Mouse (Mus musculus): ENCODE results near the gene Wbp2nl. TPM values are rescaled to one million over a fixed set of nuclear protein-coding genes. Genes with fewer than 3 reads are reported as not detected.

Wbp2nl gene
- total RNA-seq, 2 experiments from 2014 or later = 0.34 to 0.37 TPM

DNA sequence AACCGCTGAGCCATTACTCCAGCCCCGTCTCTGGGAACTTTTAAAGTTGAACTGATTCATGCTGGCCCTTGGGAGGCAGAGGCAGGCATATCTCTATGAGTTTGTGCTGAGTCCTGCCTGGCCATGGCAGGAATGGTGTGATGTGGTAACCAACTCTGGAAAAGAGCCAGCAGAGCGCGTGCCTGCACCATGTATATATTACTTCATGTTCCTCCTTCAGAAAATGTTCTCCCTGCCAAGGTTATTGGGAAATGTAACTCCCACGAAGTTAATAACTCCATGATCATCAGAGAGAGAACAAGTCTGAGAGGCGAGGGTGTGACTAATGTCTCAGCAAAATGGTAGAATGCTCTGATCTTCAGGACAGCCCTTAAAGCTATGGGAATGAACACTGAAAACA lies 19.1 kb downstream of the Wbp2nl start:
- no peak for DNase-seq (ENCODE audit: low spot score in 2 of 2)

DNA sequence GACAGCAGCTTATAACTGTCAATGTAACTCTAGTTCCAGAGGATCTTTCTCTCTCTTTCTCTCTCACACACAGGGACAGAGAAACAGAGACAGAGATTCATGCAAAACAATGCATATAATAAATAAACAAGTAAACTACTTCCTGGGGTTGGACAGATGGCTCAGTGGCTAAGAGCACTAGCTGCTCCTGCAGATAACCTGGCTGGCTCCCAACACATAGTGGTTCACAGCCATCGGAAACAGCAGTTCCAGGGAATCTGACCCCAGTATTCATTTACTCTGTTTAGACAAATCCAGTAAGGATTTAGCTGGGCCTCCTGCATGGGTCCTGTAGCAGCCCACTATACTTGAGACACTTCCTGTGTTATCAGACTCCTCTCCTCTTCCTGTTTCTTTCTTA lies 20.9 kb downstream of the Wbp2nl start:
- DNase-seq (ENCODE audit: low spot score in 2 of 2) = no peak

- no peak for DNase-seq (ENCODE audit: low spot score in 2 of 2)
Observed at GRCm38 (mm10) chr15:82322195-82322594, 23.4 kb downstream of the Wbp2nl start.

GRCm38 (mm10) chr15:82325382-82325781 lies 26.6 kb downstream of the Wbp2nl start:
- DNase-seq (ENCODE audit: low spot score in 2 of 2) = no peak

DNA sequence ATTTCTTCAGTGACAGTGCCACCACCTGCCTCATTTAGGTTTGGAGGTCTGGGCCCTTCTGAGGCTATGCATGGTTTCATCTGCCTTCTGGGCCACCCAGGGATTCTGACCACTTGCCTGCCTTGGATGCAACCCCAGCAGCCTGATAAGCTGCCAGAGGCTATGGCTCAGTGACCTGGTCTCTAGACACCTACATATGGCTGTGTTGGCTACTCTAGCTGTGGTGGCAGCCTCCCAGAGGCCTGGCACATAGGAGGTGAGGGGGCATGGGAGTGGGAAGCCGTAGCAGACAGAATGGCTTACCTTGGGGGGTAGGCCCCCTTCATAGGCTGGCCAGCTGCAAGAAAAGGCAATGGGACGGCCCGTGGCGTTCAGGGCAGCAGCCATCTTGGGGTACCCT lies 36.4 kb downstream of the Wbp2nl start:
- no peak for DNase-seq (ENCODE audit: low spot score in 2 of 2)

DNA sequence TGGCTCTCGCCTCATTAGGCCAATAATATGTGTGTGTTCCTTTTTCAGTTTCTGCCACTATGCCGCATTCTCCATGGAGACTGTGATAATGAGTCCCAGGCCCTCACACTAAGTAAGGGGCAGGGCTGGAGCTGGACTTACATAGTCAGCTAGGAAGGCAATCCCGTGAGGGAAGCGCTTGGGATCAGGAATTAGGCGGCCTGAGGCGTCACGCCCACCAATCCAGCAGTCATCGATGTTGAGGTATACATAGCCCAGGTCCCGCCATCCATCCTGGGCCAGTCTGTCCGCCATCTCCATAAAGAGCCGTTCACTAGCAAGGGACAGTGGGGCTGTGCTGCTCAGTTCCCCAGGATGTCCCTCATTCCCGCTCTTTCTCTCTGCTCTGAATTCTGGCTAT lies 37.9 kb downstream of the Wbp2nl start:
- DNase-seq (ENCODE audit: low spot score in 2 of 2) = no peak

- DNase-seq (ENCODE audit: low spot score in 2 of 2) = no peak
Observed at GRCm38 (mm10) chr15:82337875-82338274, 39.1 kb downstream of the Wbp2nl start.

GRCm38 (mm10) chr15:82338593-82339112 lies 39.9 kb downstream of the Wbp2nl start, which contains the start of the genes Naga, Pheta2 and Smdt1:
Gene Naga, minus strand, starts transcription at chr15:82338925.
Gene Pheta2, plus strand, starts transcription at chr15:82338942.
Gene Smdt1, plus strand, starts transcription at chr15:82338959.
- peak; percentile 86 to 94 for DNase-seq (ENCODE audit: low spot score in 2 of 2)

DNA sequence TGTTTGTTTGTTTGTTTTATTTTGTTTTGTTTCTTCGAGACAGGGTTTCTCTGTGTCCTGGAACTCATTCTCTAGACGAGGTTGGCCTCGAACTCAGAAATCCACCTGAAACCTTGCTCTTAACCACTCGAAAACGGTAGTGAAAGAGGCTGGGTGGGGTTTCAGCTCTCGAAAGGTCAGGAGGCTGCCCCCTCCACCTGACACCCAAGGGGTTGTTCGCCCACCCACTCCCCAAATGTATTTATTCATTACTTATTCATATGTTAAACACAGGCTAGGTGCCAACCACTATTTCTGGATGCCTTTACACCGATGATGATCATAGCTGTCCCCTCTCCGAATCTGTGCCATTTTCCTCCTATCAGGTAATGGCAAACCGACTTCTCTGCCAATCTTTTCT lies 40.4 kb downstream of the Wbp2nl start:
- no peak for DNase-seq (ENCODE audit: low spot score in 2 of 2)

- DNase-seq (ENCODE audit: low spot score in 2 of 2) = no peak
Observed at GRCm38 (mm10) chr15:82339634-82340254, 41.0 kb downstream of the Wbp2nl start.

GRCm38 (mm10) chr15:82340414-82341035 lies 41.8 kb downstream of the Wbp2nl start:
- no peak for DNase-seq (ENCODE audit: low spot score in 2 of 2)

DNA sequence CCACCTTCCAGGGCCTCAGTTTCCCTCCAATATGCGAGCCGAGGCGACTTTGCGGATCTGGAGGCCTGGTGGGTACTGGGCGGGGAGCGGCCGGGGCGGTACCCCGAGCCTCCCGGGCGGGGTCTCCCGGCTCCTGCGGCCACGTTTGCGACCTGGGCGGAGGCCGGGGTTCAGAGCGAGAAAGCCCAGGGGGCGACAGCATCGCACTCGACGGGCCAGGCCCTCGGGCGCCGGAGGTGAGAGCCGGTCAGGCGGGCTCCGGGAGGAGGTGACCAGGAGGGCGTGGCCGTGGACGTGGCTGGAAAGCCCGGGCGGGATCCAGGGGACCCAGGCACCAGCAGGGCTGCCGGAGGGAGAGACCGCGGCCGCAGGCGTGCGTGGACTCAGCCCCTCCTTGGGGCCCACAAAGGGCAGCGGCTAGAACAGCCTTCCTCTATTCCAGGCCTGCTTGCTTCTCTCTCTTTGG lies 42.3 kb downstream of the Wbp2nl start:
- peak in 1 of 2 experiments; percentile 28 for DNase-seq (ENCODE audit: low spot score in 2 of 2)

GRCm38 (mm10) chr15:82341675-82342542 lies 43.2 kb downstream of the Wbp2nl start:
- DNase-seq (ENCODE audit: low spot score in 2 of 2) = no peak

DNA sequence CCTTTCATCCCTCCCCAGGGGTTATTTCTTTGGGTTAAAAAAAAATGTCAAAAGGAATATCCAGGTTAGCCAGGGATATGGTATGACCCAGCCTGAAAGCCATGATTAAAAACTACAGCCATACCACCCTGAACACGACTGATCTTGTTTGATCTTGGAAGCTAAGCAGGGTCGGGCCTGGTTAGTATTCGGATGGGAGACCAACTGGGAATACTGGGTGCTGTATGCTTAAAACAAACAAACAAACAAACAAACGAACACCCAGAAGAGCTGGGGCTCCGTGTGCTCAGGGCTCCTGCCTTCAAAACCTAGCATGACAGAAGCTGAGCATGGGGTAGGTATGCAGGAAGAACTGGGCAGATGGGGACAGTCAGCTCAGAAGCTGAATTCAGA lies 43.8 kb downstream of the Wbp2nl start:
- no peak for DNase-seq (ENCODE audit: low spot score in 2 of 2)

- DNase-seq (ENCODE audit: low spot score in 2 of 2) = no peak
Observed at GRCm38 (mm10) chr15:82343368-82344287, 44.9 kb downstream of the Wbp2nl start.

DNA sequence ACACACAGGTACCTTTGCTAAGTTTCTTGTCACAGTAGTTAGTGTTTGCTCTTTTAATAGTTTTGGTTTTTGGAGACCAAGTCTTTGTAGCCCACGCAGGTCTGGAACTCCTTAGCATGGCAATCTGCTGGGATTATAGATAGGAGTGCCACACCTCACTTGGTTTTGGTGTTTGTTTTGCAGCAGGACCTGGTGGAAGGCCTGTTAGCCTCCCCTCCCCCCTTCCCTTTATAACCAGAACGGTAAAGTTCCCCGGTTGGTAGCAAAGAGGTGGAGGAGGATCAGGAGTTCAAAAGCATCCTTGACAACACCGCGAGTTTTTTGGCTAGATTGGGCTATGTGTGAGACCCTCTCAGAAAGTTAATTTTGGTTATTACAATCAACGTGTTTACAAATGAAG lies 46.2 kb downstream of the Wbp2nl start:
- no peak for DNase-seq (ENCODE audit: low spot score in 2 of 2)

DNA sequence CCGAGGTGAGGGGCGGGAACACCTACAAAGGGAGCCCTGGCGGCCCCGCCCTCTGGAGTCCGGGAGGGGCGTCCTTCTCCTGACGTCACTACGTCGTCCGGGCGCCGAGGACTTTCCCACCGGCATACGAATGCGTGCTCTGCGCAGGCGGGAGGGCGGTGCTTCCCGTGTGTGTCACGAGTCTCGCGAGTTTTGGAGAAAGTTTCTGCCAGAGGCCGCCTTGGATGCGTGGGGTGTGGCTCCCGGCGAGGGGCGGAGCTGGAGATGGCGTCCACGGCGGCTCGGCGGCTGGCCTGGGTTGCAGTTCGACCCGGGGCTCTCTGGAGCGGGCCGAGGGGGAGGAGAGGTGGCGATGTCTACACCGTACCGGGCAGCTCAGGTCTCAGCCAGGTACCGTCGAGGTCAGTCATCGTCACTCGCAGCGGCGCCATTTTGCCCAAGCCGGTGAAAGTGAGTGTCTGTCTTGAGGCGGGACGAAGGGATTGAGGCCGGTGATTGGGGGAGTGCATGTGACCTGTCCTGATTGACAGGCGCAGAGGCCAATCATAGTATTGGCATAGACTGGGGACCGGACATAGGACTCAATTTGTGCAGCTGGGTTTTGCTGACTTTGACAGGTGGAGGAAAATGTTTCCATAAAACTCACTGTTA lies 47.2 kb downstream of the Wbp2nl start:
- peak; percentile 79 to 93 for DNase-seq (ENCODE audit: low spot score in 2 of 2)

- no peak for DNase-seq (ENCODE audit: low spot score in 2 of 2)
Observed at GRCm38 (mm10) chr15:82346580-82347302, 48.0 kb downstream of the Wbp2nl start.

DNA sequence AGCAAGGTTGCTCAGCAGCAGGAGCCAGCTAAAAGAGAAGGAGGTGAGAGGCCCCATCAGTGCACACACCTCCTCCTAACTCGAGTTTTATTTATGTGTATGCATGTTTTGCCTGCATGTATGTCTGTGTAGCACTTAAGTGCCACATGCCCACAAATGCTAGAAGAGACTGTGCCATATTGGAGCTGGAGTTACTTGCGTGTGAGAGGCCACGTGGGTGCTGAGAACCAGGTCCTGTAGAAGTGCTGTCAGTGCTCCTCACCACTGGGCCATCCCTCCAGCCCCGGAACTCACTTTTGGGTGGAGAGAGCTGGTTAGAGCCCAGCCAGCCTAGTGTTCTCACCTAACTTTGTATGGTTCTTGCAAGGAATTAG lies 48.5 kb downstream of the Wbp2nl start:
- DNase-seq (ENCODE audit: low spot score in 2 of 2) = no peak
